Mouse (Mus musculus) granulocyte monocyte progenitor cell, adult 5-6 weeks (primary cell): ENCODE measurements around the gene Tm7sf2. TPM values are rescaled to one million over a fixed set of nuclear protein-coding genes. Genes with fewer than 3 reads are reported as not detected.

Source experiments
- ATAC-seq: replicated peaks from 2 replicates; pipeline ENCODE4 v1.8.0; 2016; ENCODE audit warnings: mild to moderate bottlenecking, moderate TSS enrichment, inconsistent platforms; ENCODE audit not compliant: poor library complexity, severe bottlenecking
- total RNA-seq, 2 experiments: library from RNA; stranded (forward) in 1 of 2; stranded (reverse) in 1 of 2; fragments of 200-712, 200-1000 nt in 1 of 2; fragments of >200 nt in 1 of 2; fragmentation: Nextera tagmentation in 1 of 2; gene quantifications; 2 replicates each; pipeline ENCODE4 v1.2.3; 2014 to 2017

Tm7sf2 gene
- total RNA-seq (2014; fragmentation: Nextera tagmentation) (14.4 and 19.3 TPM in 2 replicates), total RNA-seq (2017) (3.4 and 4.0 TPM in 2 replicates)

- ATAC-seq = peak; percentile 88
Measured at GRCm38 (mm10) chr19:6067724-6068415, at the start of gene Tm7sf2. Gene Tm7sf2, minus strand, starts transcription at chr19:6068373.

- ATAC-seq = no peak
Measured at GRCm38 (mm10) chr19:6117346-6117985, 49.3 kb upstream of the Tm7sf2 start.

GRCm38 (mm10) chr19:6116113-6116850 lies 48.1 kb upstream of the Tm7sf2 start:
- no peak for ATAC-seq

GRCm38 (mm10) chr19:6113116-6113515 lies 44.9 kb upstream of the Tm7sf2 start:
- ATAC-seq = no peak

- ATAC-seq = no peak
Measured at GRCm38 (mm10) chr19:6105586-6105985, 37.4 kb upstream of the Tm7sf2 start, which contains the start of gene Naaladl1. Gene Naaladl1, plus strand, starts transcription at chr19:6105782.

GRCm38 (mm10) chr19:6104476-6104875 lies 36.3 kb upstream of the Tm7sf2 start:
- 0 out of 2 replicates have a peak, but pooled peaks have one; percentile 20 for ATAC-seq

GRCm38 (mm10) chr19:6102169-6102853 lies 34.1 kb upstream of the Tm7sf2 start:
- ATAC-seq = no peak

GRCm38 (mm10) chr19:6101186-6101585 lies 33.0 kb upstream of the Tm7sf2 start:
- ATAC-seq = no peak

GRCm38 (mm10) chr19:6097847-6098246 lies 29.7 kb upstream of the Tm7sf2 start:
- peak; percentile 70 for ATAC-seq

GRCm38 (mm10) chr19:6094119-6094518 lies 25.9 kb upstream of the Tm7sf2 start, which contains the start of gene AC131692.1:
Gene AC131692.1, plus strand, starts transcription at chr19:6094419.
- ATAC-seq = no peak

GRCm38 (mm10) chr19:6088841-6089240 lies 20.7 kb upstream of the Tm7sf2 start:
- no peak for ATAC-seq

- peak; percentile 84 for ATAC-seq
Measured at GRCm38 (mm10) chr19:6085417-6085879, 17.3 kb upstream of the Tm7sf2 start.

- peak; percentile 92 for ATAC-seq
Measured at GRCm38 (mm10) chr19:6084478-6085248, 16.5 kb upstream of the Tm7sf2 start, which contains the start of the genes Zfpl1 and Cdca5. Gene Zfpl1, minus strand, starts transcription at chr19:6084956. Gene Cdca5, plus strand, starts transcription at chr19:6084983.

- ATAC-seq = no peak
Measured at GRCm38 (mm10) chr19:6082156-6082555, 14.0 kb upstream of the Tm7sf2 start, which contains the start of gene Gm28374. Gene Gm28374, minus strand, starts transcription at chr19:6082256.

GRCm38 (mm10) chr19:6079983-6080480 lies 11.9 kb upstream of the Tm7sf2 start, which contains the start of gene Tmem262:
Gene Tmem262, plus strand, starts transcription at chr19:6080033.
- no peak for ATAC-seq

GRCm38 (mm10) chr19:6076564-6077393 lies 8.6 kb upstream of the Tm7sf2 start, which contains the start of gene Vps51:
Gene Vps51, minus strand, starts transcription at chr19:6077231.
- peak; percentile 92 for ATAC-seq

GRCm38 (mm10) chr19:6073889-6074288 lies 5.7 kb upstream of the Tm7sf2 start:
- peak; percentile 64 for ATAC-seq

- no peak for ATAC-seq
Measured at GRCm38 (mm10) chr19:6071261-6071660, 3.1 kb upstream of the Tm7sf2 start.
